Mouse (Mus musculus) kidney, postnatal 10 days (tissue): ENCODE data around the gene Hnrnpa3.
A peak's percentile ranks its signal among the peaks of the same experiment; 100 is the strongest.
"Not testable (repeated sequence)": the region's sequence is repeated elsewhere in the genome, so short reads cannot be mapped to it uniquely, and the experiment has no call there.

Experiments used
- DNase-seq: peaks from one replicate; pipeline ENCODE4 v3.0.0; 2021; ENCODE audit warnings: mixed read lengths

Hnrnpa3 gene

DNA sequence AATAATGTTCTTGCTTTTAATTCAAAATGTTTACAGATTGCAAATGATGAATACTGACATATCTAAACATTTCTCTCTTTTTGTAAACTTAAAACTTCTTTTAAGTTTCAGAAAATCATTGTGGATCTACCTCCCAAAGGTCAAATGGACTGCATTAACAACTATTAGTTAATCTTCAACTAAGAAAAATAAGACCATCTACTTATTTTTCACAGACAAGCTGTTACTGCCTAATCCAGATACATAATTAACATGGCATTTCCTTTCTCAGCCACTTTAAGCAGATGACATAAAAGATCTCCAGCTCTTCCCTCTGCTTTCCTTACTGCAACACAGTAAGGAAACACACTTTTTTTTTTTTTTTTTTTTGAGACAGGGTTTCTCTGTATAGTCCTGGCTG lies 21.7 kb upstream of the Hnrnpa3 start:
- DNase-seq = no peak

DNA sequence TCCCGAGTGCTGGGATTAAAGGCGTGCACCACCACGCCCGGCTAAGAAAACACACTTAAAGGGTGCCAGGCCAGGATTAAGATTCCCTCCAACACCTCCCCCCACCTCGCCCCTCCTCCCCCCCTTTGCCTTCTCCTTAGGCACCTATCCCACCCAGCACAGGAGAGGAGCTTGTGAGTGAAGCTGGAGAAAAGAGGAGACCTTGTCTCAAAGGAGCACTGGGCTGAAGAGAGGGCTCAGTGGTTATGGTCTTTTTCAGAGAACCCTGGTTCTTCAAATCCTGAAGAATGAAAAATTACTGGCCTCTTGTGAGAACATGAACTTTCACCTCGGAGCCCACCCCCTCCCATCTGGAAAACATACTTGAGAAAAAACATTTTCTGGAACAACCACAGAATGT lies 21.2 kb upstream of the Hnrnpa3 start:
- not testable (repeated sequence) for DNase-seq

DNA sequence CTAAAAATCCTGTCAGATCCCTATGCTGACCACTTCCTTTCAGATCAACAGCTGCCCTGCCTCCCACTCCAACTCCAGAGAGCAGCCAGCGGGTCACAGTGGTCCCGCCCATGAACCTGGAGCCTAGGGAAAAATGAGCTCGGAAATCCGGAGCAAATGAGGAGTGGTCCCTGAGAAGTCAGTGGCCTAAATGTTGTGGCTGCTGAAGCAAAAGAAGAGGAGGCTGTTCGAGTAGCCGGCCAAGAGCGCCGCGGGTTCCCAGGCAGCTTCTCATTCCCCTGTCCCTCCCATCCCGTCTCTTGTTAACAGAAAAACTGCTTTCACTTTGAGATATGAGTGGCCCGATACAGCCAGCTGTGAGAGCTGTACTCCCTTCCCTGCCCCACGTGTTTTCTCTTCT lies 19.5 kb upstream of the Hnrnpa3 start:
- not testable (repeated sequence) for DNase-seq

DNA sequence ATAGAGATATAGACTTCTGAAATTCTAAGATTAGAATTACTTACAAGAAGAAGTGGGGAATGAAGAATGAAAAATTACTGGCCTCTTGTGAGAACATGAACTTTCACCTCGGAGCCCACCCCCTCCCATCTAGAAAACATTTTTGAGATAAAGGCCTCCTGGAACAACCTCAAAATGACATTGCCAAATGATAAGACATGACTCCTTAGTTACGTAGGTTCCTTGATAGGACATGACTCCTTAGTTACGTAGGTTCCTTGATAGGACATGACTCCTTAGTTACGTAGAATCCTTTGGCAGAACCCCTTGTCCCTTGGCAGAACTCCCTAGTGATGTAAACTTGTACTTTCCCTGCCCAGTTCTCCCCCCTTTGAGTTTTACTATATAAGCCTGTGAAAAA lies 16.7 kb upstream of the Hnrnpa3 start:
- DNase-seq = not testable (repeated sequence)

DNA sequence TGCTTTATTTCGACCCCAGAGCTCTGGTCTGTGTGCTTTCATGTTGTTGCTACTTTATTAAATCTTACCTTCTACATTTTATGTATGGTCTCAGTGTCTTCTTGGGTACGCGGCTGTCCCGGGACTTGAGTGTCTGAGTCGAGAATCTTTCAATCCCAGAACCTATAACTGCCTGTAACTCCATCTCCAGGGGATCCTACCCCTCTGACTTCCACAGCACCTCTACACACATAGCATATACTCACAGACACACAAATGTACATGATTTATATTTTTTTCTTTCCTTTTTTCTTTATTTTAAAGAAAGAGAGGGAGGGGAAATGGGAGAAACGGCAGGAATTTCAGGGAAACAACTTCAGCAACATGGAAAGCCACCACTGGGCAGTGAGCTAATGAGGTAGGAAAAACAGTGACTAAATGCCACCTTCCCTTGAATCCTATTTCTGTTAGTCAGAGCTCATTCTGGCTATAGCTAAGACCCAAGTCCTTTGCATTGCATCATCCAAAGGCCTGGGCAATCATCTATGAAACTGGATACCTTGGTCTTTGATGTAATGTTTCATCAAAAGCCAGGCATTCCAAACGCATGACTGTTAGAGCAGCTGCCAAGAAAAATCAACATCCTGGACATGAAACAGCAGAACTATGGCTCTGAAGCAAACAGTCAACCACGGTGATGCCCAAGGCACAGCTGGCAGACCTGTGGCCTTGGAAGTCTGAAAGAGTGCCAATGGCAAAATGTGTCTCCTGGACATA lies 16.1 kb upstream of the Hnrnpa3 start:
- peak; percentile 50 for DNase-seq

DNA sequence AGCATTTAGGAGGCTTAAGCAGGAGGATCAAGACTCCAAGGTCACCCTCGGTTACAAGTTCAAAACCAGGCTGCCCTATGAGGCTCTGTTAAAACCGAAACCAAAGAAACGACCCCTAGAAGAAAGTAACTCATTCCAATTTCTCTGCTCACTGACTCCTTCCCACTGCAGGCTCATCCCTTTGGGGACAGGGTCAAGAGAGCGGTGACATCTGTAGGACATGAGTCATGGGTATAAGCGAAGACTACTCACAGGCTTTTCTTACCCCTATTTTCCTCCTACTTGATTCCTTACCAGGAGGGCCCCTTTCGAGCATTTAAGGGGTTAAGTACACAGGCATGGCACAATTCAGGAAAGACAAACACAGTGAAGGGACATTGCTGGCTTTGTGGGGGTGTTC lies 15.1 kb upstream of the Hnrnpa3 start:
- DNase-seq = no peak

DNA sequence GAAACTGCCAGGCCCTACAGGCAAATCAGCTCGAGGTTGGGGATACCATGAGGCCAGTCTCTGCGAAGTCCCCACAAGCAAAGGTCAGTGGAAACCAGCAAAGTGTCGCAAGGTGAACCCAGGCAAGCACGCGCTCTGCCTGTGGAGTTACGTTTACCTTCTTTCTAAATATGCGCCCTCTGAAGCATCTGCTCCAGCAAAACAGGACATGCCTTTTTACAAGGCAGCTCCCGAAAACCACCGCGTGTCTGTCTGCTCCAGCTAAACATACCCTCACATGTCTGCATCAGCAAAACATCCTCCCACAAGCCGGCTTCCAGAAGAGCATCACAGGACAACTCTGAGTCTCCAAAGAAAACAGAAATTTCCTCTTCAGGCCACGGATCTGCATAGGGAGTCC lies 13.8 kb upstream of the Hnrnpa3 start:
- DNase-seq = no peak

DNA sequence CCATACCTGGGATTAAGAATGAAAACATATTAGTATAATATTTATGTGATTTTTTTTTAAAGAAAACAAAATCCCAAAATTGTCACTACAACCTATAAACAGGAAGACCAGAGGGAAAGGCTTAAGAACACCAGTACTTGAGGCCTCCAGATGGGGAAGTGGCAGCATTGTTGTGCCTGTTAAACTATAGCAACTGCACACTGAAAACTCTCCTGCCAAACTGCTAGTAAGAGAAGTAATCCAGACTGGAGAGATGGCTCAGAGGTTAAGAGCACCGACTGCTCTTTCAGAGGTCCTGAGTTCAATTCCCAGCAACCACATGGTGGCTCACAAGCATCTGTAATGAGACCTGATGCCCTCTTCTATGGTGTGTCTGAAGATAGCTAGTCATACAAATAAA lies 8.6 kb upstream of the Hnrnpa3 start:
- DNase-seq = no peak

DNA sequence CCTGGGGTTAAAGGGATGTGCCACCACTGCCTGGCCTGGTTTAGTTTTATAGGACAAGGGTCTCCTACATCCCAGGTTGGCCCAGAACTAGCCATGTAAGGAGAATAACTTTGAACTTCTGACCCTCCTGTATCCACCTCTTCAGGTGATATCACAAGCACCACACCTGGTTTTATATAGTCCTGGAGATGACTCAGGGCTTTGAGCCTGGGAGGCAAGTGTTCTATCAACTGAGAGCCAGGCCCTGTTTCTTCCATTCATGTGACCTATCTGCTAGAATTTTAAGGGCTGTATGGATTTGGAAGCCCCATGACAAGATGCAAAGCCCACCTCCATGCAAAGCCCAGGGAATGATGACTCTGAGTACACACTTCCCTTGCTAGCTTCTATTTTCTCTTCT lies 5.9 kb upstream of the Hnrnpa3 start:
- DNase-seq = no peak

DNA sequence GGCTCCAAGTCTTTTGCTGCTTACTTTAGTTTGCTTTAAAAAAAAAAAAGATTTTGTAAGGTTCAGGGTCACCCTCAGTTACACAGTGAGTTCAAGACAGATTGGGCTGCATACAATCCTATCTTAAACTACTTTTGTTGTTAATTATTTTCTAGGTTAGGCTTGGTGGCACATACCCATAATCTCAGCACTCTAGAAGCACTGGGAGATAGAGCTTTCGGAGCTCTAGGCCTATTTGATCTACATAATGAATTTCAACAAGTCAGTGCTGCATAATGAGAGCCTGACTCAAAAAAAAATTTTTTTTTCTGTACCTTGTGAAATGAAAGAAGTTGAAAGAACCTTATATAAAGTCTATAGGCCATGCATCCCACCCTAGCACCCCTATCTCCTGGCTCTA lies 4.4 kb upstream of the Hnrnpa3 start:
- DNase-seq = no peak

DNA sequence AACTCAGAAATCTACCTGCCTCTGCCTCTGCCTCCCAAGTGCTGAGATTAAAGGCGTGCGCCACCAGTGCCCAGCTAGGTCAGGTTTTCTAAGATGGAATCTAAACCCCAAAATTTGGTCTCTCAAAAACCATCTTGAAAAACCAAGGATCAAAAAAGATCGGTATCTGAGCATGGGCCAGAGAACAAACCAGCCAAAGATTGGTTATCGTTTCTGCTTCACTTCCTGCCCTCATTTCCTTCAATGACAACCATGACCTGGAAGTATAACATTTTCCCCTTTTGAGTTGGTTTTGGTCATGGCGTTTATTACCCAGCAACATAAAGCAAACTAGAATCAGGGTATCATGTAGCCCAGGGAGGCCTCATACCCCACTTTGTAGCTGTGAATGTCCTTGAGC lies 2.1 kb upstream of the Hnrnpa3 start:
- no peak for DNase-seq

DNA sequence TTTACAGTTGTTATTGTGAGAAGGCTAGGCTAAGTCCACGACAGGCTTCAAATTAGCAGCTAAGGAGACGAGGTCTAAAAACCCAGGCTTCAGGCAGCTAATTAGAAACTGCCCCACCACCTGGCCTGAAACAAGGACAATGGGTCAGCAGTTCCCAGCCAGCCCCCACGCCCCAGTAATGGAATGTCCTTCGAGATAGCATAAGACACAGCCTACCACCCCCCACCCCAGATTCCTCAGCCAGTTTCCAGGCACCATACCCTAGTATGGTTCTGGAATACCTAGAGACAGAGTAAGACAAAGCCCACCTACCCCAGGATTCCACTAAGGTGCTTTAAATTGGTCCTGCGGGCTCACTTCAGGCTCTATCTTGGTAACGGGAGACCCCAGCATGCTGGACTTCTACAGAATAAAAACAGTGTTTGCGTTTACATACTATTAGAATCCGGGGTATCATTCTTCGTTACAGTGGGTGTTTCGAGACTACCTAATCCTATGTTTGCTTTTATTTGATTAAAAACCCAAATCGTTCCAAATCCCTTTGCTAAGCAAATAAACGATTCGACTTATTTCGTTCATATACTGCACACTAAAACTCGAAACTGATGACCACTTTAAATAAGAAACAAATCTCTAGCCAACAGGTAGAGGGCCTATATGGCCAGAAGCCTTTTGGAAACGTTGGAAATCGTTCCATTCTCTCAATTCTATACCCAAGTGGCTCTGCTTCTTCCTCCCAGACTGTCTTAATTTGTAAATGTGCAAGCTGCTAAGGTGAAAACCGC lies 962 bp upstream of the Hnrnpa3 start:
- DNase-seq = peak; percentile 65

DNA sequence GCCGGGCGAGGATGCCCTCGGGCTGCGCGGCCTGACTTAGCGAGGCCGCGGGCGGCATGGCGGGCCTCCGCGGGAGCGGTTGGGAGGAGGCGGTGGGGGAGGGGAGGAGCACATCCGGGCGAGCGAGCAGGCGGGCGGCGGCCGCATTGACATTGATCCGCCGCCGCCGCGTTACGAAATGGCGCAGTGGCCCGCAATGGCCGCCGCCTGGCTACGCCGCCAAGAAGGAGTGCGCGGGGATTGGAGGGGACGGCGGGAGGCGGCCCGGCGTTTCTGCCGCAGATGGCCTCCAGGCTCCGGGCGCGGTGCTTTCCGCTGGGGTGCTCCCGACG lies 534 bp downstream of the Hnrnpa3 start:
- DNase-seq = peak; percentile 97

DNA sequence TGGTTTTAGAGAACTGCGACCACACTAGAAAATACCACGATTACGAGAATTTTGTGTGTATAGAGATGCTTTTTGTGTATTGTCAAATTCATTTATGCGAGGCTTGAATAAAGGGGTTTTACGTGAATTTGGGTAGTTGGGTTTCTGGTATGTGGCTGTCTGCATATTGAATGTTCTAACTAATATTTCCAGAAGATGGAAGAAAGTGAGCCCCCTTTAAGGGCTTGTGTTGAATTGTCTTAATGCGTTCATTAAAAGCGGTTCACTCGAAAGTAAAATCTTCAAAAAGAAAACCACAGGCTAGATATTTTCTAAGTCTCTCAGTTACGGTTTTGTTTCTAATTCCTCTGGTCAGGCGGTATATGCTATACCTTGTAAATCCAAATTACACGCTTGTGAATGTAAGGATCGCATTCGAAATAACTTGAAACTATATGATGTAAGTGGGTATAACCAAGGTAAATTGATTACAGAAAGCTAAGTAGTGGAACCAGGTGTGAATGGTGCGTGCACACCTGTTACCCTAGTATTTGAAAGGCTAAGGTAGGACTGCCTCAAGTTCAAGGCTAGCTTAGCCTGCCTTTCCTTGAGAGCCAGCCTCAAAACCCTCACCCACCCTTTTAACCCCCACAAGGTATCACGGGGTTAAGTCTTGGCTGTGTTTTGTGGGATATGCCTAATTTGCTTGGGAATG lies 1.3 kb downstream of the Hnrnpa3 start:
- DNase-seq = no peak

DNA sequence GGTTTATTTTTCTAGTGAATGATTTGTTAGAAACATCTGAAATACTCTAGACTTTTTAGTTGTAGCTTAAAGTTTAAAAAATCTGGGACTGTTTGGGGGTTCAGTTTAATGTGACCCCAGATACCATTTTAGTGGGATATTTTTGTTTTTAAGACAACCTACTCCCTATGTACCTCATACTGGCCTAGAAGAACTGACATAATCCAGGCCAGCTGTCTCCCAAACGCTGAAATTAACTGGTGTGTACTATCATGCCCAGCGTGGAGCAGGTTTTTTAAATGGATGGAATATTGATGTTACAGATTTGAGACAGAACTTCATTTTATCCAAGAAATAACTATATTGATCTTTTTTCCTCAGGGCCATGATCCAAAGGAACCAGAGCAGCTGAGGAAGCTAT lies 2.0 kb downstream of the Hnrnpa3 start:
- no peak for DNase-seq

DNA sequence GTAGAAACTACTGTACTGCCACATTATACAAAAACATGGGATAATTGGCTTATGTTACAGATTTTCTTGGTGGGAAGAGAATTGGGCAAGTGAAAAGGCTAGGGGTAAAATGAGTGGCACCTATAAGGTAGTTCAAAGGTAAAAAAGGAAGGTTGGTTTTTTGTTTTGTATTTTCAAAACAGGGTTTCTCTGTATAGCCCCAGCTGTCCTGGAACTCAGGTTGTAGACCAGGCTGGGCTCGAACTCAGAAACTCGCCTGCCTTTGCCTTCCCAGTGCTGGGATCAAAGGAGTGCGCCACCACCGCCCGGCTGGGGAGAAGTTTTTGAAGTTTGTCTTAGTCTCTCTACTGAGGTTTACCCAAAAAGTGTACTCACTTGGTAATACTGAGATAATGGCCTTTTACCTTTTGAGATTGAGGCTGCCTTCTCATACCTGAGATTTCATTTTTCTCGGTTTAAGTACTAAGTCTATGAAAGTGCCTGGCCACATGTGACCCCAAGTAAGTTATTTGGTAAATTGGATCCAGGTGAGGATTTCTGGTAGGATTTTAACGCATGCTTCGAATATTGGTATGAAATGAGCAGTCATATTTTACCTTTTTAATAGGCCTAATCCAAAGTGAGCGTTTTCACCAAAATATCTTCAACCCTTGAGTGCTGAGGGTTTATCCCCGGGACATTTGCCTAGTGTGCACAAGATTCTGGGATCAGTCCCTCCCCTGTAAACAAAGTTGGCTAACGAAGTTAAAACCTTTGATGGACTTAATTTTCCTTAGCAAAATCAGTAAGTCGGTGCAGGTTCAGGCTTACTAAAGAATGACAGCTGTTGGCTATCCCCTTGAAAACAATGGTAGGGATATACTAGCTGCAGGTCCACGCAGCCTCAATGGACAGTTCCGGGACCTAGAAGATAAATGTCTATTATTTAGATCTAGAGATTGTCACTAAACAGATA lies 10.7 kb downstream of the Hnrnpa3 start:
- no peak for DNase-seq

DNA sequence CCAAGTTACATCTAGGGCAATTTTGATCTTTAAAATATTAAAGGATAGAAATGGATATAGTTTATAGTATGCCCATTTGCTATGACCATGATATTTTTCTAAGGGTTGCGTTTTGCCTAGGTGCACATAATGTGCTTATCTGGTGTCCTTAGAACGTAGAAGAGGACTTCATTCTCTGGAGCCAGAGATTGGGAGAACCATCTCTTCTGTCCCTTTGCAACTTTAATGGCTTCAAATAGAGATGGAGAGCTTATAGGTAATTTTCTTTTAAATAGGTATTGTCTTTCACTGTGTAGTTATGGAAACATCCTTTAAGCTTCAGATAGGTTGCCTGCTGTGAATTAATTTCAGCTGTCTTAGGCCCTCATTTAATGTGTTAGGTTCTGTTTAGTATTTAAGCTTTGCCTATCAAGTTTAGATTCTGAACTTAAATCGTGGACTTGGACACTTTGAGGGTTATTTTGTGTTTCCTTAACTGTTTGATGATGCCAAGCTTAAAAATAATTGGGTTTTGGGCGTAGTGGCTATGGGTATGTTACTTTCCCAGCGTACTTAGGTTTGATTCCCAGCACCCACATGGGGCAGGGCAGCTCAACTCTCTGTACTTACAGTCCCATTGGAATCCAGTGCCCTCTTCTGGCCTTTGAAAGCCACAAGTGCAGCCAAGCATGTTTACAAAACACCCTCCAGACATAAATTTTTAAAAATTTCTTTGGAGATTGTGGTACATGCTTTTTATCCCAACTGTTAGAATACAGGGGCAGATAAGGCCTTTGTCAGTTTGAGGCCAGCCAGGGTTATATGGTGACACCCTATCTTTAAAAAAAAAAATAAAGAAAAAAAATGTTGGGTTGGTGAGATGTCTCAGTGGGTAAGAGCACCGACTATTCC lies 11.6 kb downstream of the Hnrnpa3 start:
- no peak for DNase-seq

DNA sequence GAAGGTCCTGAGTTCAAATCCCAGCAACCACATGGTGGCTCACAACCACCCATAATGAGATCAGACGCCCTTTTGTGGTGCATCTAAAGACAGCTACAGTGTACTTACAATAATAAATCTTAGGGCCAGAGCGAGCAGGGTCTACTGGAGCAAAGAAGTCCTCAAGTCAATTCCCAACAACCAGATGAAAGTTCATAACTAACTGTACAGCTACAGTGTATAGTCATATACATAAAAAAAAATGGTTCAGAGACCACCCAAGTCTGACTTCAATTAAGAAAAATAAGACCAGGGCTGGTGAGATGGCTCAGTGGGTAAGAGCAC lies 12.2 kb downstream of the Hnrnpa3 start:
- DNase-seq = no peak

DNA sequence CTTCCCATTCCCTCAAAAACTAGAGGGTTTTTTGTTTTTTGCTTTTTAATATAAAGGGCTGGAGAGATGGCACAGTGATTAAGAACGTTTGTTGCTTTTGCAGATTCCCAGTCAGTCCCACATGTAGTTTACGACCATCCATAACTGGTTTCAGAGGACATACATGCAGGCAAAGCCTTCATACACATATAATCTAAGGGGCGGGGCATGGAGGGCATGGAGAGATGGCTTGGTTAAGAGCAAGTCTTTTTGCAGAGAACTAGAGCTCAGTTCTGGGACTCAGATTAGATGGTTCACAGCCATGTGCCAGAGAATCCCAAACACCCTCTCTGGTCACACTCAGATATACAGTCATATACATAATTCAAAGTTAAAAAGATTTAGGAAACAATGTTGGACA lies 13.5 kb downstream of the Hnrnpa3 start:
- DNase-seq = no peak

DNA sequence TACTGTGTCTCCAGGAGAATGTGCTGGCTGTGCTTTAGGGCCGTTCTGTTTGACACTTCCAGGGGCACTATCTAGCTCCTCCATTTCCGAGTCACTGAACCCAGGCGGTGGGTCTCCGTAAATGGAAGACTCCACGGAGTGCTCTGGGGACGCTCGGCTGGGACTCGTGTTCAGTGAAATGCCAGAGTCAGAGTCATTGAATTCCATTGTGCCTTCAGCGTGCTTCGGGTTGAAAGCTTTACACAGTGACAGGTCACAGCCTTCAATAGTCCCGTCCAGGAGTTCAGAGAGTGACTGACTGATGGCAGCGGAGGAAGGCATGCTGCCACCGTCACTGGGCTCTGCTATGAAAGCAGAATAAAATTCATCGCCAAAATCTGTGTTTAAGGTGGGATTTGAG lies 17.5 kb downstream of the Hnrnpa3 start:
- DNase-seq = no peak

DNA sequence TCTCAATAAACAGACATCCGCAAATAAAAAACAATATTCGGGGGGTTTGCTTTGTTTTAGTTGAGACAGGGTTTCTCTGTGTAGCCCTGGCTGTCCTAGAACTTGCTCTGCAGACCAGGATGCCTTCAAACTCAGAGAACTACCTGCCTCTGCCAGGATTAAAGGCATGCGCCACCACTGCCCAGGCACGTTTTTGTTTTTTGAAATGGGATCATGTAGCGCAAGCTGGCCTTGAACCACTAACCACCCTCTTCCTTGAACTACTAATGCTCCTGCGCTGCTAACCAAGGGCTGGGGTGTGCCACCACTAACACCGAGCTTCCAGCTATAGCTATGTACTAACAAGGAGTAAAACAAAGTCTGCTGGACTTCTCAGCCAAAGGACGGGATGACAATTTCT lies 20.9 kb downstream of the Hnrnpa3 start:
- DNase-seq = no peak

DNA sequence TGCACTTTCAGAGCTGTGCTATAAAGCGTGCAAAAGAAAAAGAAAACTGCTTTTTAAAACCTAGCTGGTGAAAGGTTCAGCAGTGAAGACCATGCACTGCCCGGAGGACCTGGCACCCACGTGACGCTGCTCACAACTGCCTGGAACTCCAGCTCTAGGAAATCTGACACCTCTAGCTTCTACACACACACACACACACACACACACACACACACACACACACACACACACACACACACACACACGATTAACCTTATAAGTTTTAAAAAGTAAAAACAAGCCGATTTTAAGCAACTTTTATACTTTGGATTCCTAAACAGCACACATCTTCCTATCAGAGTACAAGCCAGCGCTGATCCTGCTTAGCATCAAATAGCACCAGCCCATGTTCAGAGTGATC lies 22.4 kb downstream of the Hnrnpa3 start:
- DNase-seq = peak; percentile 65
